Mouse (Mus musculus) embryo, embryonic 11 days (tissue): ENCODE results near the gene Bach2.
A peak's percentile ranks its signal among the peaks of the same experiment; 100 is the strongest.

Experiments
- DNase-seq: peaks from one replicate; pipeline ENCODE4 v3.0.0-alpha.2; 2015

Gene Bach2

GRCm38 (mm10) chr4:32508572-32508971 is 270.0 kb downstream of the Bach2 start:
- DNase-seq, result no peak

- no peak for DNase-seq
Measured at GRCm38 (mm10) chr4:32508996-32509395, 270.4 kb downstream of the Bach2 start.

- no peak for DNase-seq
Measured at GRCm38 (mm10) chr4:32509832-32510612, 271.4 kb downstream of the Bach2 start.

- DNase-seq, result no peak
Measured at GRCm38 (mm10) chr4:32510940-32511339, 272.3 kb downstream of the Bach2 start.

GRCm38 (mm10) chr4:32516126-32516525 is 277.5 kb downstream of the Bach2 start:
- DNase-seq, result no peak

GRCm38 (mm10) chr4:32518842-32519578 is 280.4 kb downstream of the Bach2 start:
- no peak for DNase-seq

- DNase-seq, result peak; percentile 79
Measured at GRCm38 (mm10) chr4:32520628-32521360, 282.2 kb downstream of the Bach2 start.

GRCm38 (mm10) chr4:32521361-32521740 is 282.7 kb downstream of the Bach2 start:
- DNase-seq, result no peak

- DNase-seq, result no peak
Measured at GRCm38 (mm10) chr4:32522013-32522412, 283.4 kb downstream of the Bach2 start.

- DNase-seq, result no peak
Measured at GRCm38 (mm10) chr4:32524282-32524681, 285.7 kb downstream of the Bach2 start.

GRCm38 (mm10) chr4:32525000-32525399 is 286.4 kb downstream of the Bach2 start:
- no peak for DNase-seq

- DNase-seq, result no peak
Measured at GRCm38 (mm10) chr4:32526228-32526836, 287.7 kb downstream of the Bach2 start.

- no peak for DNase-seq
Measured at GRCm38 (mm10) chr4:32529443-32529995, 290.9 kb downstream of the Bach2 start.

- peak; percentile 48 for DNase-seq
Measured at GRCm38 (mm10) chr4:32530421-32530920, 291.9 kb downstream of the Bach2 start.

GRCm38 (mm10) chr4:32530921-32531846 is 292.6 kb downstream of the Bach2 start:
- DNase-seq, result peak; percentile 85

- DNase-seq, result no peak
Measured at GRCm38 (mm10) chr4:32532079-32532478, 293.5 kb downstream of the Bach2 start.

- no peak for DNase-seq
Measured at GRCm38 (mm10) chr4:32533735-32534134, 295.1 kb downstream of the Bach2 start.

- DNase-seq, result no peak
Measured at GRCm38 (mm10) chr4:32535626-32536025, 297.0 kb downstream of the Bach2 start.

- DNase-seq, result peak; percentile 52
Measured at GRCm38 (mm10) chr4:32536870-32537508, 298.4 kb downstream of the Bach2 start.

- DNase-seq, result peak; percentile 90
Measured at GRCm38 (mm10) chr4:32538088-32538487, 299.5 kb downstream of the Bach2 start.

- DNase-seq, result no peak
Measured at GRCm38 (mm10) chr4:32538488-32538887, 299.9 kb downstream of the Bach2 start.
